ENCODE assay signal across 24 mouse cellular contexts in genomic region chr17:44352142-44352541, GRCm38 (mm10).
DNase-seq lines count a peak whose midpoint lies in the region; ATAC-seq and TF ChIP-seq lines count a peak whose summit lies in the region.
"Had no signal": no experiment of that assay in that cellular context is flagged by ENCODE, and none has a peak within 500 bp of the region (broad histone marks: within the 10 kb centered on the region; RNA-seq: fewer than 3 reads in every experiment).

No protein-coding gene starts in this region.

- intact Hi-C loops in left cerebral cortex, postnatal 4 days (cut with DNase I): no loop called here

- no peak overlapping the region for H3K4me3 ChIP-seq in forebrain, embryonic 11.5 days (ENCODE audit: low read depth, low read length)
- no peak overlapping the region for H3K4me3 ChIP-seq in forebrain, postnatal 0 days (ENCODE audit: low read depth, low read length)
- H3K4me3 ChIP-seq in neural tube, embryonic 13.5 days: no peak overlapping the region
- H3K4me3 ChIP-seq in hindbrain, embryonic 14.5 days (replicated peaks; ENCODE audit: low read length): no peak overlapping the region
- H3K4me3 ChIP-seq in midbrain, embryonic 16.5 days (ENCODE audit: low read depth, low read length): no peak overlapping the region
- H3K4me3 ChIP-seq: embryonic facial prominence, embryonic 13.5 days; erythroblast, embryonic 14.5 days; gastrocnemius, adult 2 months; heart, embryonic 12.5 days; kidney, embryonic 15.5 days; limb, embryonic 12.5 days had no signal

- H3K36me3 ChIP-seq in forebrain, embryonic 11.5 days (ENCODE audit: control insufficient read depth, insufficient read depth, low read length): no peaks in the 10 kb centered on the region
- no peaks in the 10 kb centered on the region for H3K36me3 ChIP-seq in forebrain, postnatal 0 days (ENCODE audit: insufficient read depth)
- no peaks in the 10 kb centered on the region for H3K36me3 ChIP-seq in neural tube, embryonic 13.5 days
- H3K36me3 ChIP-seq in hindbrain, embryonic 14.5 days (replicated peaks; ENCODE audit: control insufficient read depth, insufficient read depth): no peaks in the 10 kb centered on the region
- no peaks in the 10 kb centered on the region for H3K36me3 ChIP-seq in midbrain, embryonic 16.5 days (ENCODE audit: control insufficient read depth, insufficient read depth, low read length)
- H3K36me3 ChIP-seq: embryonic facial prominence, embryonic 13.5 days; heart, embryonic 12.5 days; kidney, embryonic 15.5 days; limb, embryonic 12.5 days had no signal

- WGBS in forebrain, embryonic 11.5 days: 56% methylated on average over 13 of the region's 13 CpGs
- WGBS in forebrain, postnatal 0 days: 46% methylated on average over 13 of the region's 13 CpGs
- WGBS in neural tube, embryonic 13.5 days: 60% methylated on average over 13 of the region's 13 CpGs
- WGBS in hindbrain, embryonic 14.5 days: 42% methylated on average over 13 of the region's 13 CpGs
- 64% methylated on average over 13 of the region's 13 CpGs for WGBS in midbrain, embryonic 16.5 days

- no peak for TF ChIP-seq CTCF in forebrain, postnatal 0 days (IDR thresholded peaks at IDR 0.05; ENCODE audit: low read depth)

- no peak for DNase-seq in forebrain, embryonic 11.5 days (ENCODE audit: low spot score)
- DNase-seq in forebrain, postnatal 0 days: no peak
- no peak for DNase-seq in neural tube, embryonic 10.5 days (ENCODE audit: extremely low spot score, low spot score)
- no peak for DNase-seq in hindbrain, embryonic 14.5 days (ENCODE audit: low spot score)
- DNase-seq in urinary bladder, postnatal 14 days (ENCODE audit: low spot score): no peak
- no peak for DNase-seq in left cerebral cortex, postnatal 4 days
- DNase-seq: adrenal gland, postnatal 14 days; cerebellum, adult 9-10 months; gastrocnemius, adult 2 months; heart, postnatal 10 days; kidney, adult 11 months; layer of hippocampus, postnatal 36 days; lung, postnatal 10 days; right cerebral cortex, postnatal 25 days; thymus, postnatal 25 days had no signal

- no peak overlapping the region for H3K9ac ChIP-seq in forebrain, embryonic 11.5 days (ENCODE audit: low read length)
- H3K9ac ChIP-seq in forebrain, postnatal 0 days: no peak overlapping the region
- 0 out of 2 replicates have a peak overlapping the region, but pooled peaks have one; percentile 31 for H3K9ac ChIP-seq in neural tube, embryonic 13.5 days
- no peak overlapping the region for H3K9ac ChIP-seq in hindbrain, embryonic 14.5 days
- H3K9ac ChIP-seq in midbrain, embryonic 16.5 days (ENCODE audit: low read depth, low read length): no peak overlapping the region
- H3K9ac ChIP-seq: heart, embryonic 12.5 days; kidney, embryonic 15.5 days; limb, embryonic 12.5 days; liver, postnatal 0 days had no signal

- H3K27me3 ChIP-seq in forebrain, embryonic 11.5 days (ENCODE audit: control insufficient read depth, insufficient read depth, low read length): no peaks in the 10 kb centered on the region; the same call in 1 of the 2 replicates
- no peaks in the 10 kb centered on the region for H3K27me3 ChIP-seq in forebrain, postnatal 0 days (ENCODE audit: insufficient read depth, low read length)
- H3K27me3 ChIP-seq in neural tube, embryonic 13.5 days: no peaks in the 10 kb centered on the region
- H3K27me3 ChIP-seq in hindbrain, embryonic 14.5 days (ENCODE audit: control insufficient read depth, insufficient read depth, low read length): no peaks in the 10 kb centered on the region
- no peaks in the 10 kb centered on the region for H3K27me3 ChIP-seq in midbrain, embryonic 16.5 days (ENCODE audit: control insufficient read depth, insufficient read depth, low read depth, low read length)
- H3K27me3 ChIP-seq: embryonic facial prominence, embryonic 13.5 days had no signal

- 0 out of 2 replicates have a peak, but pooled peaks cover 1% of the 10 kb centered on the region for H3K4me1 ChIP-seq in forebrain, embryonic 11.5 days (replicated peaks; ENCODE audit: control insufficient read depth, insufficient read depth, low read length)
- H3K4me1 ChIP-seq in forebrain, postnatal 0 days (ENCODE audit: insufficient read depth): no peaks in the 10 kb centered on the region
- peaks cover 13% of the 10 kb centered on the region for H3K4me1 ChIP-seq in neural tube, embryonic 13.5 days (replicated peaks)
- H3K4me1 ChIP-seq in hindbrain, embryonic 14.5 days (replicated peaks; ENCODE audit: control insufficient read depth, insufficient read depth, low read length): peaks cover 4% of the 10 kb centered on the region; the same call in 1 of the 2 replicates
- no peaks in the 10 kb centered on the region for H3K4me1 ChIP-seq in midbrain, embryonic 16.5 days (ENCODE audit: control insufficient read depth, insufficient read depth, low read length)

- no peak overlapping the region for H3K4me2 ChIP-seq in forebrain, embryonic 11.5 days (ENCODE audit: low read depth, low read length, severe bottlenecking)
- H3K4me2 ChIP-seq in forebrain, postnatal 0 days (ENCODE audit: low read depth): no peak overlapping the region
- H3K4me2 ChIP-seq in neural tube, embryonic 13.5 days: 0 out of 2 replicates have a peak overlapping the region, but pooled peaks have one; percentile 9
- H3K4me2 ChIP-seq in hindbrain, embryonic 14.5 days (replicated peaks): peak overlapping the region; percentile 19; the same call in 1 of the 2 replicates
- H3K4me2 ChIP-seq in midbrain, embryonic 16.5 days (ENCODE audit: low read length): 0 out of 2 replicates have a peak overlapping the region, but pooled peaks have one; percentile 3
- H3K4me2 ChIP-seq: embryonic facial prominence, embryonic 13.5 days; heart, embryonic 12.5 days; kidney, embryonic 15.5 days; limb, embryonic 12.5 days; liver, embryonic 11.5 days had no signal

- H3K27ac ChIP-seq in forebrain, embryonic 11.5 days (ENCODE audit: low read depth, low read length): no peak overlapping the region
- H3K27ac ChIP-seq in forebrain, postnatal 0 days (ENCODE audit: low read depth, low read length): no peak overlapping the region
- H3K27ac ChIP-seq in neural tube, embryonic 13.5 days (replicated peaks): no peak overlapping the region
- H3K27ac ChIP-seq in hindbrain, embryonic 14.5 days: no peak overlapping the region
- H3K27ac ChIP-seq in midbrain, embryonic 16.5 days (ENCODE audit: low read length): no peak overlapping the region
- H3K27ac ChIP-seq: gastrocnemius, adult 2 months; kidney, embryonic 15.5 days; limb, embryonic 12.5 days had no signal

- no peaks in the 10 kb centered on the region for H3K9me3 ChIP-seq in forebrain, embryonic 11.5 days (ENCODE audit: control insufficient read depth, low read length)
- no peaks in the 10 kb centered on the region for H3K9me3 ChIP-seq in forebrain, postnatal 0 days (ENCODE audit: low read length)
- peaks cover 4% of the 10 kb centered on the region; the same call in 1 of the 2 replicates for H3K9me3 ChIP-seq in neural tube, embryonic 13.5 days
- H3K9me3 ChIP-seq in hindbrain, embryonic 14.5 days (ENCODE audit: control insufficient read depth, low read length): no peaks in the 10 kb centered on the region
- no peaks in the 10 kb centered on the region for H3K9me3 ChIP-seq in midbrain, embryonic 16.5 days (replicated peaks; ENCODE audit: control insufficient read depth, low read length, poor library complexity, severe bottlenecking)
- H3K9me3 ChIP-seq: embryonic facial prominence, embryonic 13.5 days; kidney, embryonic 15.5 days; limb, embryonic 12.5 days had no signal

- peak; percentile 4; the same call in 1 of the 2 replicates for ATAC-seq in forebrain, embryonic 11.5 days (replicated peaks; ENCODE audit: low FRiP score)
- ATAC-seq in forebrain, postnatal 0 days: no peak
- ATAC-seq in neural tube, embryonic 13.5 days (ENCODE audit: low read depth): no peak; the same call in 1 of the 2 replicates
- ATAC-seq in hindbrain, embryonic 14.5 days (ENCODE audit: low FRiP score): no peak
- ATAC-seq in midbrain, embryonic 16.5 days: no peak

Comparison
In these comparisons a context has a peak if more than half of its experiments do, and no peak if none do; other contexts are left out.
1. H3K4me2 ChIP-seq: peak in neural tube, embryonic 13.5 days (single experiment), hindbrain, embryonic 14.5 days (single experiment) and midbrain, embryonic 16.5 days (single experiment); none in forebrain, embryonic 11.5 days (single experiment) and forebrain, postnatal 0 days (single experiment).